Comparison of ENCODE assay signal across 8 mouse cellular contexts in the genomic region with DNA sequence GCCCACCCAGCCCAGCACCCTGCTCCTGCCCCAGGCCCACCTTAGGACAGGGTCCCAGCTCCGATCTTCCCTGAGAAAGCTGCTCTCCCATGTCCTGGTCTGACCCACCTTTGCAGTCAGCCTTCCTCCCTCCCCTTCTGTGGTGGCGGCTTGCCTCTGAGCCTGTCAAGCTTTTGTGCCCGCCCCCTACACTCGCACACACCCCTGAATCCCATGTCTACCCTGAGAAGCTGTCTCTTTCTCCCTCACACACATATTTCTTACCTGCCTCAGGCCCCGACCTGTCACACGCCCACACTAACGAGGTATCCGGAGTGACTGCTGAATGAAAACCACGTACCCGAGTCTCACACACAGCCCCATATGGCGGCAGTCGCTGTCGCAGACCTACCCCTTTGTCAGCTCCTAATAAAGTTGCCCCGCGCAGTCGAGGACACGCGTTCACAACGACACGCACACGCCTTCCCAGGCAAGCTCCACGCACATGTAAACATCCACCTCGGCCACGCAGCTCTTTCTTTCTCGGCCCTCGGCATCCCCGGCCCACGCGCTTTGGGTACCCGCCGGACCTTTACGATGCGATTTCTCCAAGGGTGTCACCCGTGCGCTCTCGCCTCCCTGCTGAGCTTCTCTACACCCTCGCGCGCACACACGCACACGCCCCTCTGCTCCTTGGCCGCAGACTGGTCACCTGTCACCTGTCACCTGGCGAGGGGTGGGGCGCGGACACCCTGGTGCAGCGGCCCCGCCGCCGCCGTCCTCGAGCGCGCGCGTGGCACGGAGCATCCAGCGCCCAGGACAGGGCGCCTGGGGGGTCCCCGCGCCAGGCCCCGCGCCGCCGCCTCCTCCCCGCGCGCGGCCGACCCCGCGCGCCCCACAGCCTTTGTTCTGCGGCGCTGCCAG. TPM values are rescaled to one million over a fixed set of nuclear protein-coding genes. Genes with fewer than 3 reads are reported as not detected.
DNase-seq lines count a peak whose midpoint lies in the region; ATAC-seq and TF ChIP-seq lines count a peak whose summit lies in the region.

No protein-coding gene starts in this region.

- H3K27me3 ChIP-seq in kidney, postnatal 0 days (ENCODE audit: insufficient read depth, low read length) = no peaks in the 10 kb centered on the region
- peaks cover 42% of the 10 kb centered on the region for H3K27me3 ChIP-seq in forebrain, embryonic 10.5 days (ENCODE audit: poor library complexity, severe bottlenecking)
- peaks cover 5% of the 10 kb centered on the region; the same call in 1 of the 2 replicates for H3K27me3 ChIP-seq in midbrain, embryonic 13.5 days

- H3K27ac ChIP-seq in kidney, postnatal 0 days = no peak overlapping the region; the same call in 1 of the 2 replicates
- peak overlapping the region; percentile 88 for H3K27ac ChIP-seq in forebrain, embryonic 10.5 days
- H3K27ac ChIP-seq in midbrain, embryonic 13.5 days = peak overlapping the region; percentile 93

- DNase-seq in kidney, postnatal 0 days (ENCODE audit: low spot score) = peak; percentile 47
- no peak for DNase-seq in kidney, adult 9 months
- DNase-seq in cerebellum, adult 18-20 months = peak; percentile 62 to 71
- DNase-seq in forebrain, embryonic 10.5 days (ENCODE audit: extremely low spot score, low spot score) = no peak
- DNase-seq in layer of hippocampus, postnatal 10 days (ENCODE audit: low spot score in 2 of 2) = peak; percentile 50 to 55
- peak; percentile 32 for DNase-seq in thymus, postnatal 25 days
- DNase-seq in spleen, adult 18-20 months = no peak

- WGBS in kidney, postnatal 0 days = under 1% methylated on average over 66 of the region's 74 CpGs
- 4% methylated on average over 74 of the region's 74 CpGs for WGBS in forebrain, embryonic 10.5 days
- 2% methylated on average over 68 of the region's 74 CpGs for WGBS in midbrain, embryonic 13.5 days

- ATAC-seq in kidney, postnatal 0 days (replicated peaks; ENCODE audit: low FRiP score, low read depth) = peak; percentile 59
- ATAC-seq in midbrain, embryonic 13.5 days = peak; percentile 66

- H3K4me1 ChIP-seq in kidney, postnatal 0 days (replicated peaks; ENCODE audit: insufficient read depth, low read length) = no peaks in the 10 kb centered on the region
- peaks cover 39% of the 10 kb centered on the region for H3K4me1 ChIP-seq in forebrain, embryonic 10.5 days
- H3K4me1 ChIP-seq in midbrain, embryonic 13.5 days (replicated peaks) = peaks cover 48% of the 10 kb centered on the region

- TF ChIP-seq CTCF in kidney, postnatal 0 days (IDR thresholded peaks at IDR 0.05; ENCODE audit: low read depth) = no peak

- H3K4me2 ChIP-seq in kidney, postnatal 0 days (ENCODE audit: low read length) = peak overlapping the region; percentile 99
- peak overlapping the region; percentile 94 for H3K4me2 ChIP-seq in midbrain, embryonic 13.5 days (replicated peaks)

- H3K9me3 ChIP-seq in kidney, postnatal 0 days (replicated peaks; ENCODE audit: low read length) = no peaks in the 10 kb centered on the region
- peaks cover 9% of the 10 kb centered on the region; the same call in 1 of the 2 replicates for H3K9me3 ChIP-seq in forebrain, embryonic 10.5 days
- no peaks in the 10 kb centered on the region for H3K9me3 ChIP-seq in midbrain, embryonic 13.5 days

- peak overlapping the region; percentile 81 for H3K9ac ChIP-seq in kidney, postnatal 0 days (ENCODE audit: low read depth, low read length)
- peak overlapping the region; percentile 98 for H3K9ac ChIP-seq in midbrain, embryonic 13.5 days (replicated peaks)

- H3K36me3 ChIP-seq in kidney, postnatal 0 days (ENCODE audit: insufficient read depth, low read length) = no peaks in the 10 kb centered on the region
- peaks cover 11% of the 10 kb centered on the region; the same call in 1 of the 2 replicates for H3K36me3 ChIP-seq in forebrain, embryonic 10.5 days (replicated peaks)
- H3K36me3 ChIP-seq in midbrain, embryonic 13.5 days = no peaks in the 10 kb centered on the region

- H3K4me3 ChIP-seq in kidney, postnatal 0 days (replicated peaks; ENCODE audit: low read depth, low read length) = peak overlapping the region; percentile 71
- peak overlapping the region; percentile 71 for H3K4me3 ChIP-seq in forebrain, embryonic 10.5 days
- peak overlapping the region; percentile 96 for H3K4me3 ChIP-seq in midbrain, embryonic 13.5 days (replicated peaks)

RNA-seq across cellular contexts. Expression of a gene that starts 0.6 kb away (rescaled TPM):
- polyA plus RNA-seq in kidney, postnatal 0 days (2015; fragmentation: Nextera tagmentation; extraction: Ambion mirVana) = 50.6 and 54.2 TPM in 2 replicates
- 44.7 and 52.8 TPM in 2 replicates for polyA plus RNA-seq in forebrain, embryonic 10.5 days (2016; fragmentation: Nextera tagmentation; extraction: Ambion mirVana)
- total RNA-seq in layer of hippocampus, postnatal 10 days (2021) = 100 to 1,000 TPM; 308 to 330 TPM
- 478 and 520 TPM in 2 replicates for polyA plus RNA-seq in midbrain, embryonic 13.5 days (2015; fragmentation: Nextera tagmentation; extraction: Ambion mirVana)

RNA-seq across cellular contexts. Expression of a gene that starts 24.4 kb away (rescaled TPM):
- polyA plus RNA-seq in kidney, postnatal 0 days (2015; fragmentation: Nextera tagmentation; extraction: Ambion mirVana) = 59.3 and 73.1 TPM in 2 replicates
- 305 and 322 TPM in 2 replicates for polyA plus RNA-seq in forebrain, embryonic 10.5 days (2016; fragmentation: Nextera tagmentation; extraction: Ambion mirVana)
- 1 to 10 TPM; 9.7 TPM for total RNA-seq in layer of hippocampus, postnatal 10 days (2021)
- 66.2 and 71.9 TPM in 2 replicates for polyA plus RNA-seq in midbrain, embryonic 13.5 days (2015; fragmentation: Nextera tagmentation; extraction: Ambion mirVana)

RNA-seq across cellular contexts. Expression of a gene that starts 27.8 kb away (rescaled TPM):
- polyA plus RNA-seq in kidney, postnatal 0 days (2015; fragmentation: Nextera tagmentation; extraction: Ambion mirVana) = 62.2 and 71.1 TPM in 2 replicates
- 47.9 and 51.5 TPM in 2 replicates for polyA plus RNA-seq in forebrain, embryonic 10.5 days (2016; fragmentation: Nextera tagmentation; extraction: Ambion mirVana)
- total RNA-seq in layer of hippocampus, postnatal 10 days (2021) = 10 to 100 TPM; 38.8 to 47.5 TPM
- polyA plus RNA-seq in midbrain, embryonic 13.5 days (2015; fragmentation: Nextera tagmentation; extraction: Ambion mirVana) = 66.9 and 70.2 TPM in 2 replicates

RNA-seq across cellular contexts. Expression of a gene that starts 32.4 kb away (rescaled TPM):
- polyA plus RNA-seq in kidney, postnatal 0 days (2015; fragmentation: Nextera tagmentation; extraction: Ambion mirVana) = 41.0 and 42.8 TPM in 2 replicates
- polyA plus RNA-seq in forebrain, embryonic 10.5 days (2016; fragmentation: Nextera tagmentation; extraction: Ambion mirVana) = 20.8 and 21.5 TPM in 2 replicates
- total RNA-seq in layer of hippocampus, postnatal 10 days (2021) = 10 to 100 TPM; 23.2 to 26.7 TPM
- polyA plus RNA-seq in midbrain, embryonic 13.5 days (2015; fragmentation: Nextera tagmentation; extraction: Ambion mirVana) = 35.9 and 36.2 TPM in 2 replicates

Comparison
In these comparisons a context has a peak if more than half of its experiments do, and no peak if none do; other contexts are left out.
1. DNase-seq: peak in kidney, postnatal 0 days (single experiment), cerebellum, adult 18-20 months (2 of 2), layer of hippocampus, postnatal 10 days (2 of 2) and thymus, postnatal 25 days (single experiment); none in kidney, adult 9 months (single experiment), forebrain, embryonic 10.5 days (single experiment) and spleen, adult 18-20 months (0 of 2).
2. Peak in every context shown above with its lines, with median percentiles within 50 percentile points of each other: H3K4me3 ChIP-seq.